Mouse (Mus musculus) kidney, embryonic 15.5 days (tissue): ENCODE results near the gene Col5a1. TPM values are rescaled to one million over a fixed set of nuclear protein-coding genes. Genes with fewer than 3 reads are reported as not detected.

Experiments
- ATAC-seq: fragments of 200-750 bp; cut with Nextera tagmentation; replicated peaks from 2 replicates; pipeline ENCODE4 v1.8.0; 2017; ENCODE audit warnings: moderate TSS enrichment; ENCODE audit not compliant: low FRiP score
- H3K27ac ChIP-seq: fragments of 300-500 bp; sonication (generic); 2 replicates; pipeline ENCODE4 v1.5.1; 2015; ENCODE audit warnings: mild to moderate bottlenecking, inconsistent platforms
- H3K27me3 ChIP-seq: fragments of 300-500 bp; sonication (generic); 2 replicates; pipeline ENCODE4 v1.6.1; 2015; ENCODE audit warnings: inconsistent platforms
- H3K36me3 ChIP-seq: fragments of 300-500 bp; sonication (generic); 2 replicates; pipeline ENCODE4 v1.6.1; 2015; ENCODE audit warnings: inconsistent platforms
- H3K4me1 ChIP-seq: fragments of 300-500 bp; sonication (generic); 2 replicates; pipeline ENCODE4 v1.6.1; 2015; ENCODE audit warnings: inconsistent platforms
- H3K4me2 ChIP-seq: fragments of 300-500 bp; sonication (generic); 2 replicates; pipeline ENCODE4 v1.6.1; 2015; ENCODE audit warnings: moderate library complexity, mild to moderate bottlenecking, inconsistent platforms
- H3K4me3 ChIP-seq: fragments of 300-500 bp; sonication (generic); replicated peaks from 2 replicates; pipeline ENCODE4 v1.5.1; 2015; ENCODE audit warnings: mild to moderate bottlenecking, inconsistent platforms
- H3K9ac ChIP-seq: fragments of 300-500 bp; sonication (generic); 2 replicates; pipeline ENCODE4 v1.6.1; 2015; ENCODE audit warnings: mild to moderate bottlenecking, inconsistent platforms
- H3K9me3 ChIP-seq: fragments of 300-500 bp; sonication (generic); replicated peaks from 2 replicates; pipeline ENCODE4 v1.6.1; 2016; ENCODE audit warnings: inconsistent platforms
- WGBS: fragments of 180-500 bp; shearing (Covaris S2); methylation state at CpG from one replicate; pipeline ENCODE4 v1.1.7; 2015; ENCODE audit warnings: mixed read lengths; 5-methylcytosine and 5-hydroxymethylcytosine counted together
- polyA plus RNA-seq: library from polyadenylated mRNA; unstranded; fragments of >200 nt; fragmentation: Nextera tagmentation; extraction: Ambion mirVana; gene quantifications from 2 replicates; pipeline ENCODE4 v1.2.1, GENCODE M21; 2015

The Col5a1 gene
- polyA plus RNA-seq, 1 experiment from 2014 or later, result 62.1 TPM

GRCm38 (mm10) chr2:27953866-27954265, 67.6 kb downstream of the Col5a1 start:
- Histone ChIP-seq H3K27ac (no peak overlapping the region), H3K36me3 (peaks cover 31% of the 10 kb centered on the region), H3K9me3 (no peaks in the 10 kb centered on the region)

GRCm38 (mm10) chr2:27954924-27955323, 68.7 kb downstream of the Col5a1 start:
- H3K27ac ChIP-seq, result no peak overlapping the region
- ATAC-seq, result no peak
- H3K4me2 ChIP-seq, result no peak overlapping the region
- peaks cover 39% of the 10 kb centered on the region for H3K4me1 ChIP-seq
- no peaks in the 10 kb centered on the region for H3K9me3 ChIP-seq
- H3K27me3 ChIP-seq, result no peaks in the 10 kb centered on the region
- WGBS, result 28% methylated on average over 3 of the region's 3 CpGs
- H3K9ac ChIP-seq, result no peak overlapping the region
- no peak overlapping the region for H3K4me3 ChIP-seq
- H3K36me3 ChIP-seq, result peaks cover 31% of the 10 kb centered on the region

More at GRCm38 (mm10) chr2:27953866-27954265, 67.6 kb downstream of the Col5a1 start:
- no peak for ATAC-seq
- H3K27me3 ChIP-seq, result no peaks in the 10 kb centered on the region
- peaks cover 39% of the 10 kb centered on the region for H3K4me1 ChIP-seq
- H3K9ac ChIP-seq, result no peak overlapping the region
- 74% methylated on average over 3 of the region's 3 CpGs for WGBS
- H3K4me2 ChIP-seq, result no peak overlapping the region
- no peak overlapping the region for H3K4me3 ChIP-seq

GRCm38 (mm10) chr2:27956751-27957150, 70.5 kb downstream of the Col5a1 start:
- H3K9ac ChIP-seq, result no peak overlapping the region
- peaks cover 15% of the 10 kb centered on the region for H3K36me3 ChIP-seq
- H3K9me3 ChIP-seq, result no peaks in the 10 kb centered on the region
- WGBS, result 47% methylated on average over 7 of the region's 7 CpGs
- H3K4me1 ChIP-seq, result peaks cover 39% of the 10 kb centered on the region
- H3K4me2 ChIP-seq, result no peak overlapping the region
- ATAC-seq, result peak; percentile 46; the same call in 1 of the 2 replicates
- H3K27ac ChIP-seq, result peak overlapping the region; percentile 68
- no peaks in the 10 kb centered on the region for H3K27me3 ChIP-seq
- no peak overlapping the region for H3K4me3 ChIP-seq

- Histone ChIP-seq H3K4me2 (no peak overlapping the region), H3K4me3 (no peak overlapping the region), H3K9me3 (no peaks in the 10 kb centered on the region), H3K27ac (peak overlapping the region; percentile 68), H3K9ac (no peak overlapping the region), H3K36me3 (peaks cover 14% of the 10 kb centered on the region), H3K4me1 (peaks cover 39% of the 10 kb centered on the region), H3K27me3 (no peaks in the 10 kb centered on the region)
- ATAC-seq, result no peak
- WGBS, result 38% methylated on average over 5 of the region's 5 CpGs
Observed at GRCm38 (mm10) chr2:27957184-27957583, 71.0 kb downstream of the Col5a1 start.

- Histone ChIP-seq H3K27ac (no peak overlapping the region), H3K9me3 (no peaks in the 10 kb centered on the region), H3K36me3 (peaks cover 14% of the 10 kb centered on the region), H3K4me1 (peaks cover 29% of the 10 kb centered on the region), H3K4me2 (no peak overlapping the region), H3K27me3 (no peaks in the 10 kb centered on the region), H3K9ac (no peak overlapping the region), H3K4me3 (no peak overlapping the region)
- WGBS, result 66% methylated on average over 6 of the region's 6 CpGs
- no peak for ATAC-seq
Observed at GRCm38 (mm10) chr2:27959275-27959674, 73.0 kb downstream of the Col5a1 start.

- WGBS, result 95% methylated on average over 2 of the region's 2 CpGs
- no peaks in the 10 kb centered on the region for H3K27me3 ChIP-seq
Observed at GRCm38 (mm10) chr2:27961190-27961589, 75.0 kb downstream of the Col5a1 start.

GRCm38 (mm10) chr2:27962406-27962805, 76.2 kb downstream of the Col5a1 start:
- H3K4me2 ChIP-seq, result no peak overlapping the region
- no peak overlapping the region for H3K4me3 ChIP-seq
- no peaks in the 10 kb centered on the region for H3K9me3 ChIP-seq
- WGBS, result 77% methylated on average over 3 of the region's 3 CpGs
- ATAC-seq, result no peak
- H3K27me3 ChIP-seq, result no peaks in the 10 kb centered on the region
- peaks cover 2% of the 10 kb centered on the region; the same call in 1 of the 2 replicates for H3K4me1 ChIP-seq
- no peak overlapping the region for H3K27ac ChIP-seq
- no peak overlapping the region for H3K9ac ChIP-seq
- peaks cover 38% of the 10 kb centered on the region for H3K36me3 ChIP-seq

More at GRCm38 (mm10) chr2:27961190-27961589, 75.0 kb downstream of the Col5a1 start:
- Histone ChIP-seq H3K4me1 (peaks cover 12% of the 10 kb centered on the region), H3K9me3 (no peaks in the 10 kb centered on the region), H3K9ac (no peak overlapping the region), H3K4me3 (no peak overlapping the region), H3K27ac (no peak overlapping the region), H3K4me2 (no peak overlapping the region), H3K36me3 (peaks cover 29% of the 10 kb centered on the region)
- ATAC-seq, result no peak

GRCm38 (mm10) chr2:27969158-27969557, 82.9 kb downstream of the Col5a1 start:
- Histone ChIP-seq H3K9me3 (no peaks in the 10 kb centered on the region), H3K4me1 (peaks cover 6% of the 10 kb centered on the region; the same call in 1 of the 2 replicates), H3K36me3 (peaks cover 57% of the 10 kb centered on the region), H3K4me2 (no peak overlapping the region), H3K9ac (no peak overlapping the region), H3K27ac (no peak overlapping the region), H3K27me3 (no peaks in the 10 kb centered on the region), H3K4me3 (no peak overlapping the region)
- 0 out of 2 replicates have a peak, but pooled peaks have one; percentile 28 for ATAC-seq
- 19% methylated on average over 6 of the region's 6 CpGs for WGBS

- Histone ChIP-seq H3K9me3 (no peaks in the 10 kb centered on the region), H3K4me2 (no peak overlapping the region), H3K4me1 (no peaks in the 10 kb centered on the region), H3K27ac (no peak overlapping the region), H3K27me3 (no peaks in the 10 kb centered on the region), H3K4me3 (no peak overlapping the region), H3K9ac (no peak overlapping the region), H3K36me3 (peaks cover 46% of the 10 kb centered on the region)
- no peak; the same call in 1 of the 2 replicates for ATAC-seq
- 53% methylated on average over 3 of the region's 3 CpGs for WGBS
Observed at GRCm38 (mm10) chr2:27973840-27974239, 87.6 kb downstream of the Col5a1 start.

- no peak overlapping the region for H3K27ac ChIP-seq
- no peak overlapping the region for H3K9ac ChIP-seq
- peaks cover 41% of the 10 kb centered on the region for H3K36me3 ChIP-seq
- H3K4me3 ChIP-seq, result no peak overlapping the region
- H3K4me2 ChIP-seq, result no peak overlapping the region
- H3K4me1 ChIP-seq, result no peaks in the 10 kb centered on the region
- WGBS, result 48% methylated on average over 2 of the region's 3 CpGs
- H3K27me3 ChIP-seq, result no peaks in the 10 kb centered on the region
- no peaks in the 10 kb centered on the region for H3K9me3 ChIP-seq
- ATAC-seq, result no peak
Observed at GRCm38 (mm10) chr2:27975786-27976185, 89.6 kb downstream of the Col5a1 start.

GRCm38 (mm10) chr2:27976512-27976911, 90.3 kb downstream of the Col5a1 start:
- no peak for ATAC-seq
- Histone ChIP-seq H3K27me3 (no peaks in the 10 kb centered on the region), H3K4me2 (no peak overlapping the region), H3K9ac (no peak overlapping the region), H3K27ac (no peak overlapping the region), H3K9me3 (no peaks in the 10 kb centered on the region), H3K36me3 (peaks cover 39% of the 10 kb centered on the region), H3K4me1 (no peaks in the 10 kb centered on the region), H3K4me3 (no peak overlapping the region)
- 72% methylated on average over 4 of the region's 4 CpGs for WGBS

GRCm38 (mm10) chr2:27981066-27981465, 94.8 kb downstream of the Col5a1 start:
- Histone ChIP-seq H3K4me3 (no peak overlapping the region), H3K27me3 (no peaks in the 10 kb centered on the region), H3K9me3 (no peaks in the 10 kb centered on the region), H3K36me3 (peaks cover 29% of the 10 kb centered on the region), H3K4me1 (no peaks in the 10 kb centered on the region), H3K9ac (no peak overlapping the region), H3K27ac (no peak overlapping the region), H3K4me2 (no peak overlapping the region)
- ATAC-seq, result no peak
- WGBS, result 87% methylated on average over 2 of the region's 2 CpGs
